Mouse (Mus musculus): Measurements from ENCODE around the gene Pam.

- TF ChIP-seq POLR2A (IDR thresholded peaks at IDR 0.05; ENCODE audit: low read depth, low read length), result no peak
- no peak for TF ChIP-seq CTCF (IDR thresholded peaks at IDR 0.05; ENCODE audit: borderline replicate concordance, insufficient read depth, low read length)
These were observed 307.8 kb downstream of the Pam start for GRCm38 (mm10) chr1:97787674-97788073.

All from embryonic fibroblast, embryonic 13.5 days (primary cell).